Mouse (Mus musculus): ENCODE results near the gene Mrps34.

- TF ChIP-seq GATA2 (IDR thresholded peaks at IDR 0.05; ENCODE audit: borderline replicate concordance, low read depth, low read length) = no peak
- no peak for TF ChIP-seq CTCF (IDR thresholded peaks at IDR 0.05; ENCODE audit: low read depth, low read length)
- TF ChIP-seq POLR2AphosphoS5 (IDR thresholded peaks at IDR 0.05; ENCODE audit: insufficient replicate concordance, low read depth, low read length) = no peak
- no peak for TF ChIP-seq TAL1 (conservative IDR thresholded peaks at IDR 0.05; ENCODE audit: low read depth, low read length)
- no peak for TF ChIP-seq GATA1 (IDR thresholded peaks at IDR 0.05; ENCODE audit: borderline replicate concordance, low read length)
Observed at GRCm38 (mm10) chr17:24856589-24856988, 38.3 kb upstream of the Mrps34 start.
